Mouse (Mus musculus): Measurements from ENCODE around the gene Cacnb1. TPM values are rescaled to one million over a fixed set of nuclear protein-coding genes. Genes with fewer than 3 reads are reported as not detected.

Cacnb1 gene
- total and polyA plus RNA-seq, 3 experiments = 0.36 to 0.55 TPM; not detected in 1

DNA sequence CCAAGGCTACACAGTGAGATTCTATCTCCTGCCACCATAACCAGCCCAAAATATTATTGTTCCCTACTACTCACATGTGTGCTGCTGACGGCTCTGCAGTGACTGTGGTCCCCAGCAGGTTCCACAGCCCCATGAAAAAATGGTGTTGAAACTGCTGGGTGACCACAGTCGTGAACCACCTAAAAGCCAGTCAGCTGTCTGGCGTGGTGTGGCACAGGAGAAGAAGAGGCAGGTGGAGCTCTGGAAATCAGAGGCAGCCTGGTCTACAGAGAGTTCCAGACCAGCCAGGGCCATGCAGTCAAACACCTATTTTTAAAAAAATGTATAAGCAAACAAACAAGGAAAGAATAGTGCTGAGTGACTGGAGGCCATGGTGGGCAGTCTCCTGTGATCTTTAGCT is 38.6 kb upstream of the Cacnb1 start:
- no peaks in the 10 kb centered on the region for H3K79me2 ChIP-seq (replicated peaks; ENCODE audit: control insufficient read depth, extremely low read depth, insufficient read depth, poor library complexity, severe bottlenecking)
- no peaks in the 10 kb centered on the region for H3K9me3 ChIP-seq (replicated peaks; ENCODE audit: low read length)
- DNase-seq (ENCODE audit: extremely low read depth) = no peak
- in situ Hi-C loops (cut with MboI; ENCODE audit: low pct_ligation_motif_present, low pct_unique_long_range_greater_than_20kb, low sequenced_read_pairs) = no loop called here
- H3K4me1 ChIP-seq (ENCODE audit: control insufficient read depth in 1 of 2, insufficient read depth in 2 of 2) = peaks cover 20 to 30% of the 10 kb centered on the region in 2 experiments
- no peaks in the 10 kb centered on the region for H3K36me3 ChIP-seq (replicated peaks in 1 of 2; ENCODE audit: control insufficient read depth in 1 of 2, insufficient read depth in 1 of 2, low read length in 1 of 2)
- no peaks in the 10 kb centered on the region for H3K27me3 ChIP-seq (replicated peaks)
- dilution Hi-C loops (cut with MboI; ENCODE audit: extremely low pct_ligation_motif_present, extremely low pct_unique_long_range_greater_than_20kb, low sequenced_read_pairs) = no loop called here
- H3K4me3 ChIP-seq (replicated peaks in 1 of 3; ENCODE audit: low read depth in 2 of 3, low read length in 2 of 3, poor library complexity in 1 of 3) = no peak overlapping the region
- H3K4me2 ChIP-seq (ENCODE audit: insufficient read depth, low read depth, poor library complexity, severe bottlenecking) = no peak overlapping the region
- TF ChIP-seq MXI1 (IDR thresholded peaks at IDR 0.05; ENCODE audit: low read depth, low read length) = no peak
- no peak for TF ChIP-seq TBP (conservative IDR thresholded peaks at IDR 0.05; ENCODE audit: low read depth, low read length)
- TF ChIP-seq POLR2A (IDR thresholded peaks at IDR 0.05; ENCODE audit: low read depth, low read length) = no peak
- TF ChIP-seq BHLHE40 (IDR thresholded peaks at IDR 0.05; ENCODE audit: low read depth, low read length) = no peak
- TF ChIP-seq USF1 (IDR thresholded peaks at IDR 0.05; ENCODE audit: low read depth, low read length) = no peak
- TF ChIP-seq RAD21 (IDR thresholded peaks at IDR 0.05; ENCODE audit: low read depth, low read length) = no peak
- H3K9ac ChIP-seq (ENCODE audit: insufficient read depth, low read depth) = no peak overlapping the region
- H3K27ac ChIP-seq (ENCODE audit: insufficient read depth, low read depth) = no peak overlapping the region

DNA sequence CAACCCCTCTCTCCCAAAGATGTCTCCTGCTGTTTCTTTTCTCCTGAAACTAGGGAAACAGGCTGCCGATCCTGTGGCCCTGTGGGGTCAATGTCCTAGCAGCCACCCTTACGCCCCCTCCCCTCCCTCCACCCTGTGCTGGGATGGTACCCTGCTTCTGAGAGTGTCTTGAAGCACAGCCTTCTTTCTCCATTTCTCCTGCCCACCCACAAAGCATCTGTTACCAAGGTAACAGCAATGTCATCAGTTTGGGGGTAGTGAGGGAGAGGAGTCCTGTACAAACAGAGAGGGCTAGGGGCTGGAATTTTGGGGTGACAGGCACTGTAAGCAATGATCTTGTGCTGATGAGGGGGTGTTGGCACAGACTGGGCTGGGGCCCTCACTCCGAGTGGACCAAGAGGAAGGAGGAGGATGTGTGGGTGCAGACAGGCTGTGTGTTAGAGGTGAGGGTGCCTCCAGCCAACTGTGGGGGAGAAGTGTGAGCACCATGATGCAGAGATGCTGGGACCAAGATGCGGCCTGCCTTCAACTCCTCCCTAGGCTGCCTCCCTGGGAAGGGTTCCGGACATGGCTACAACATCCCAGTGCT is 37.4 kb upstream of the Cacnb1 start:
- H3K4me2 ChIP-seq (ENCODE audit: insufficient read depth, low read depth, poor library complexity, severe bottlenecking) = no peak overlapping the region
- no peaks in the 10 kb centered on the region for H3K79me2 ChIP-seq (replicated peaks; ENCODE audit: control insufficient read depth, extremely low read depth, insufficient read depth, poor library complexity, severe bottlenecking)
- H3K27me3 ChIP-seq (replicated peaks) = no peaks in the 10 kb centered on the region
- H3K36me3 ChIP-seq (replicated peaks in 1 of 2; ENCODE audit: control insufficient read depth in 1 of 2, insufficient read depth in 1 of 2, low read length in 1 of 2) = no peaks in the 10 kb centered on the region
- in situ Hi-C loops (cut with MboI; ENCODE audit: low pct_ligation_motif_present, low pct_unique_long_range_greater_than_20kb, low sequenced_read_pairs) (no loop called here), dilution Hi-C loops (cut with MboI; ENCODE audit: extremely low pct_ligation_motif_present, extremely low pct_unique_long_range_greater_than_20kb, low sequenced_read_pairs) (no loop called here)
- no peaks in the 10 kb centered on the region for H3K9me3 ChIP-seq (replicated peaks; ENCODE audit: low read length)
- no peak for TF ChIP-seq EP300 (IDR thresholded peaks at IDR 0.05; ENCODE audit: low read length)
- no peak for TF ChIP-seq UBTF (IDR thresholded peaks at IDR 0.05; ENCODE audit: low read depth, low read length)
- TF ChIP-seq ELF1 (IDR thresholded peaks at IDR 0.05; ENCODE audit: low read depth, low read length) = no peak
- no peak for TF ChIP-seq HCFC1 (IDR thresholded peaks at IDR 0.05; ENCODE audit: low read depth, low read length)
- TF ChIP-seq ZC3H11A (IDR thresholded peaks at IDR 0.05; ENCODE audit: low read depth, low read length) = no peak
- no peak for TF ChIP-seq MEF2A (IDR thresholded peaks at IDR 0.05; ENCODE audit: borderline replicate concordance, low read depth, low read length)
- no peak for TF ChIP-seq SMC3 (IDR thresholded peaks at IDR 0.05; ENCODE audit: low read depth, low read length)
- no peak for TF ChIP-seq MAX (IDR thresholded peaks at IDR 0.05; ENCODE audit: low read length)
- no peak for TF ChIP-seq JUND (conservative IDR thresholded peaks at IDR 0.05; ENCODE audit: low read depth, low read length)
- no peak for TF ChIP-seq CHD1 (IDR thresholded peaks at IDR 0.05; ENCODE audit: low read depth, low read length)
- no peak for TF ChIP-seq GABPA (IDR thresholded peaks at IDR 0.05; ENCODE audit: insufficient replicate concordance, low read depth, low read length)
- no peak for TF ChIP-seq NELFE (IDR thresholded peaks at IDR 0.05; ENCODE audit: low read depth, low read length)
- no peak for TF ChIP-seq RAD21 (IDR thresholded peaks at IDR 0.05; ENCODE audit: low read depth, low read length)
- H3K9ac ChIP-seq (ENCODE audit: insufficient read depth, low read depth) = no peak overlapping the region
- DNase-seq (ENCODE audit: extremely low read depth) = no peak
- H3K4me3 ChIP-seq (replicated peaks in 1 of 3; ENCODE audit: low read depth in 2 of 3, low read length in 2 of 3, poor library complexity in 1 of 3) = no peak overlapping the region
- H3K4me1 ChIP-seq (ENCODE audit: control insufficient read depth in 1 of 2, insufficient read depth in 2 of 2) = peaks cover 20 to 30% of the 10 kb centered on the region in 2 experiments
- no peak overlapping the region for H3K27ac ChIP-seq (ENCODE audit: insufficient read depth, low read depth)
